Mouse (Mus musculus): ENCODE data around the gene Pklr.

The Pklr gene

DNA sequence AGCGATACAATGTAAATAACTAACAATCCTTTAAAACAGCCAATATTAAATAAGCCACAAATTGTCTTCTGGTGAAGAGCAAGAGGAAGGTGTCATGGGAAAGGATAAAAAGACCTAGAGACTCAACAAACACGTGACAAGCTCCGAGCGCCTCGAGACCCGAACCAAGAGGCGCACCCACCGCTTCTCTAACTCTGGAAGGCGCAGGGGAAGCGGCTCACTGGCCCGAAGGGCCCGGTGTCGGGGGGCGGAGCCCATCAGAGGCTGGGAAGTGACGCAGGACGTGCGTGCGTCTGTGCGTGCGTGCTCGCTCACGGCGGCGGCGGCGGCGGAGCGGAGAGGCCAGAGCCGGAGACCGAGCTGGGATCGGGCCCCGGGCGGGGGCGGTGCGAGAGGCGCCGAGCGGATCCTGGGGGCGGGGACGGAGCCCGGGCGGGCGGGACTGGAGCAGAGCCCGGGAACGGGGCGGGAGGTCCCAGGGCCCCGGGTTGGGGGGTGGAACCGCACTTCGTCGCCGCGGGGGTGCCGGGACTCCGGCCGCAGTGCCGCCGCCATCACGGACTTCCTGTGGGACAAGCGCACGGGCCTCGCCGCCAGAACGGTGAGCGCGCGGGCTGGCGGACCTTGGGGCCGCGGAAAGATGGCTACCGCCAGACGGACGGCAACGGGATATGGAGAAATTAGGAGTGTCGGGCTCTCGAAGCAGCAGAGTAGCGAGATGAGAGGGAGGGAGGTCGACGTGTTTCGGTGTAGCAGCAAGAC, 28.7 kb downstream of the Pklr start, which contains the start of gene Clk2:
TSS of gene Clk2 (plus strand) at position 290 of the 762 bp plus-strand sequence.
- DNase-seq: peak; percentile 96

- peak in 1 of 2 experiments; percentile 13 for DNase-seq
Measured at GRCm38 (mm10) chr3:89165268-89165870, 29.4 kb downstream of the Pklr start.

GRCm38 (mm10) chr3:89166945-89167344, 31.0 kb downstream of the Pklr start:
- peak in 1 of 2 experiments; percentile 23 for DNase-seq

- DNase-seq: no peak
Measured at GRCm38 (mm10) chr3:89174844-89175243, 38.9 kb downstream of the Pklr start.

- DNase-seq: no peak
Measured at GRCm38 (mm10) chr3:89175544-89175943, 39.6 kb downstream of the Pklr start.

DNA sequence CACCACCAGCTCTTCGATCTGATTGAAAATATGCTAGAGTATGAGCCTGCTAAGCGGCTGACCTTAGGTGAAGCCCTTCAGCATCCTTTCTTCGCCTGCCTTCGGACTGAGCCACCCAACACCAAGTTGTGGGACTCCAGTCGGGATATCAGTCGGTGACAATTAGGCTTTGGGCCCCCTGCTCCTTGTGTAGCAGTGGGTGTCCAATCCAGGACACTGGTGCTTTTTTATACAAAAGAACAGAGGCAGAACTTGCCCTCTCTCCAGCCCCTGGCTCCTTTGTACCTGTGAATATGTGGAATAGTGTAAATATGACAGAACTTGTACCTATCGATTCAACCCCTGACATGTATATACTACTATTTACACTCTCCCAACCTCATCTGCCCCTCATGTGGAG, 40.5 kb downstream of the Pklr start:
- DNase-seq: no peak

- peak; percentile 88 to 91 for DNase-seq
Measured at GRCm38 (mm10) chr3:89177242-89178106, 41.5 kb downstream of the Pklr start, which contains the start of gene Scamp3. Scamp3 (plus strand) TSS chr3:89177473.

- DNase-seq: no peak
Measured at GRCm38 (mm10) chr3:89178107-89178385, 42.1 kb downstream of the Pklr start.

DNA sequence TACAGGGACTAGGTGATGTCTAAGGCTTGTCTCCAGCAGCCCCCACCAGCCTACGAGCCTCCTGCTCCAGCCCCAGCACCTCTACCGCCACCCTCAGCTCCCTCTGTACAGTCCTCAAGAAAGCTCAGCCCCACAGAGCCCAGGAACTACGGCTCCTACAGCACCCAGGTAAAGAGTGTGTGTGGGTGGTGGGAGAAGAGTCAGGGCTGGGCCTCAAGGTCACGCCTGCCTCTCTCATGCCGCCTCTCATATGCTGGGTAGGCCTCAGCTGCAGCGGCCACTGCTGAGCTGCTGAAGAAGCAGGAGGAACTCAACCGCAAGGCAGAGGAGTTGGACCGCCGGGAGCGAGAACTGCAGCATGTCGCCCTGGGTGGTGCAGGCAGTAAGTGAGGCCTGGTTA, 43.1 kb downstream of the Pklr start:
- DNase-seq: no peak

- no peak for DNase-seq
Measured at GRCm38 (mm10) chr3:89181749-89182500, 46.0 kb downstream of the Pklr start.

- DNase-seq: no peak
Measured at GRCm38 (mm10) chr3:89182531-89183057, 46.7 kb downstream of the Pklr start.

DNA sequence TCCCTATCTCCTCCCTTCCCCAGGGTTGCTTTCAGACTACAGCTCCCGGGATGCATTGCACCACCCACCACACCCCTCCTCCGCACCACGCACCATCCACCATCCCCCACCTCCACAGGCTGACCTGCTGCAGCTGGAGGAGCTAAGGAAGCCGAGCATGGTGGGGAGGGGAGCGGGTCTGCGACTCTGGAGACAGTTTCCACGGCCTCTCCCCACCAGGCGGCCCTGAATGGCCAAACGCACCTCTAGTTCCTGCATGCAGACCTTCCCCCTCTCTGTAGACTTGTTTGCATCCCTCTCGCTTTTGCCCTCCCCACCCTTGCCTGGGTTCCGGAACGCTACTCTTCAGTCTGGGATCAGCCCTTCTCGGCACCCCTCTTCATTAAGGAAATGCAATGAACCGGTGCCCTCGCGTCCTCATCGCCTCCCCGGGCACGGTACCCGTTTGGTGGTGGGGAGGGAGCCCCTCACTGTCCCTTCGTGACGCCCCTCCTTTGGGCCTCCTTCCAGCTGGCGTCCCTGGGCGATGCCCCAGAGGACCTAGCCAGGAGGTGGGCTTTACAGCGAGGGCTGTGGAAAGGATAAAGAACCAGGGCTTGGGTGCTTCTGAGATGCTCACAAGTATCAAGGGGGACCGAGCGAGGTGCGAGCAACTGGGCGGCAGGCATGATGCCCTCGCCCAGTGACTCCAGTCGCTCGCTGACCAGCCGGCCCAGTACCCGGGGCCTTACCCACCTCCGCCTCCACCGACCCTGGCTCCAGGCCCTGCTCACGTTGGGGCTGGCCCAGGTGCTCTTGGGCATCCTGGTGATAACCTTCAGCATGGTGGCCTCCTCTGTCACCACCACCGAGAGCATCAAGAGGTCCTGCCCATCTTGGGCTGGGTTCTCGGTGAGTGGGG, 47.4 kb downstream of the Pklr start, which contains the start of gene Fam189b:
TSS of gene Fam189b (plus strand) at position 86 of the 901 bp plus-strand sequence.
- peak; percentile 86 to 89 for DNase-seq

- no peak for DNase-seq
Measured at GRCm38 (mm10) chr3:89183959-89184315, 48.0 kb downstream of the Pklr start.

DNA sequence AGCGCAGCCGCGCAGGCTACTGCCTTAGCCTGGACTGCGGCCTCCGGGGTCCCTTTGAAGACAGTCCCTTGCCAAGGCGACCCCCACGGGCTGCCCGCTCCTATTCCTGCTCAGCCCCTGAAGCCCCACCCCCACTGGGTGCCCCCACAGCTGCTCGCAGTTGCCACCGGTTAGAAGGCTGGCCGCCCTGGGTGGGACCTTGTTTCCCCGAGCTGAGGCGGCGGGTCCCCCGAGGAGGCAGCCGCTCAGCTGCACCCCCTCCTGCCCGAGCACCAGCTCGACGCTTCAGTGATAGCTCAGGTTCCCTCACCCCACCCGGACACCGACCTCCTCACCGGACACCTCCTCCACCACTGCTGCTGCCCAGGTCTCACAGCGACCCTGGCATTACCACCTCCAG, 51.3 kb downstream of the Pklr start:
- no peak for DNase-seq

DNA sequence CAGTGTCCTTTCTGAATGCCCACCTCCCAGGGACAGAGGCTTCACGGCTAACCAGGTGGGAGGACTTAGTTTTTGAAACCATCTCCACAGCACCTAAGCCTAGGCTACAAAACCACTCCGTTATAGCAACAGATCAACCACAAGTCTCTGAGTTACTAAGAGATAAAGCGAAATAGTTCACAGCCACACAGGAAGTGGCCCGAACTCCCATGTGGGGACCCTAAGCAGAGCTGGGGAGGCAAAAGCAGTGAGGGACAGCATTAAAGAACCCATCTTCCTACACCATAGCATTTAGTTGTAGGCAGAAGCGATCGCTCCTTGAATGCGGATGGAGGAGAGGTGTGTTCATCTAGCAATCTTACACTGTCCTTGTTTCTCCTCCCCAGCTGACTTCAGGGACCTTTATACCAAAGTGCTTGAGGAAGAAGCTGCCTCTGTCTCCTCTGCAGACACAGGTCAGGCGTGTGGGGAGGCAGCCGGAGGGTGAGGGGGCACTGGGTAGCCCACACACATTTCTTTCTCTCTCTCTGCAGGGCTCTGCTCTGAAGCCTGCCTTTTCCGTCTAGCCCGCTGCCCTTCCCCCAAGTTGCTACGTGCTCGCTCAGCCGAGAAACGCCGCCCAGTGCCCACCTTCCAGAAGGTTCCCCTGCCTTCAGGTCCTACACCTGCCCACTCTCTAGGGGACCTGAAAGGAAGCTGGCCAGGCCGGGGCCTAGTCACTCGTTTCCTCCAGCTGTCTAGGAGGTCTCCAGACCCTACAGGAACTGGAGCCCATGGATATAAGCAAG, 51.9 kb downstream of the Pklr start:
- DNase-seq: no peak

DNA sequence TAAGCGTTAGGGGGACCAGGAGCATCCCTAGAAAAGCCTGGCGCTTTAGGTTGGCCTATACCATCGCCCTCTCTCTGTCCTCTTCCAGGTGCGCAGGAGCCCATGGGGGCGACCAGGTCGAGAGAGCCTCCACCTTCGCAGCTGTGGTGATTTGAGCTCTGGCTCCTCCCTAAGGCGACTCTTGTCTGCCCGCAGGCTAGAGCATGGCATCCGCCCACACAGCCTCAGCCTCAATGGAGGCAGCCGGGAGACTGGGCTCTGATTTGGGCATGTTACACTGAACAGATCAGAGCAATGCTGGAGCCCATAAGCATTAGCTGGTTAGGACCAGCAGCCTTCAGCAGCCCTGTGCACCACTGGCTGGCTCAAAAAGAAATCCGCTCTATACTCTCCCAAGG, 52.5 kb downstream of the Pklr start:
- no peak for DNase-seq

DNA sequence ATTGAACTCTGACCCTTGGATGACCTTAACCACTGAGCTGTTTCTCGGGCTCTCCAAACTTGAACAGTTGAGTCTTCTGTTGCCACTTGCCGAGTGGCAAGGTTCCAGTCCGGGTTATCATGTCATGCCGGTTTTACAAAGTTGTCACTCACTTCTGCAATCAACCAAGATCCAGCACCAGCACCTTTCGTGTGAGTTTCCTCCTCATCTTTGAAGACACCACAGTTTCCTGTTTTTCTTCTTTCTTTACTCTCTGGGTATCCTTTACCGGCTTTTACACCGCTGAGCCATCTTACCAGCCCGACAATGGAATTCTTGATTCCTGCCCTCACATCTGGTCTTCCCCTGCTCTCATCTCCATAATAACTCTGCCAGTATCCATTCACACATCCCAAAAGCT, 54.5 kb downstream of the Pklr start:
- DNase-seq: no peak

- no peak for DNase-seq
Measured at GRCm38 (mm10) chr3:89193351-89193750, 57.4 kb downstream of the Pklr start.

- peak in 1 of 2 experiments; percentile 44 for DNase-seq
Measured at GRCm38 (mm10) chr3:89193853-89194252, 57.9 kb downstream of the Pklr start.
